Mouse (Mus musculus) lung, adult 2 months (tissue): ENCODE results near the gene Aamp.

ENCODE experiments used
- CTCF ChIP-seq: fragments of 200-500 bp; IDR thresholded peaks from 2 replicates; pipeline ENCODE4 v1.5.1; 2011; ENCODE audit warnings: mild to moderate bottlenecking, low read length, control low read depth; ENCODE audit not compliant: insufficient read depth
- POLR2A ChIP-seq: fragments of 200-500 bp; IDR thresholded peaks from 2 replicates; pipeline ENCODE4 v1.6.1; 2011; ENCODE audit warnings: low read depth, mild to moderate bottlenecking, control low read depth, low read length, borderline replicate concordance; ENCODE audit errors: extremely low read depth

GRCm38 (mm10) chr1:74230992-74231391 lies 53.5 kb downstream of the Aamp start:
- no peak for TF ChIP-seq POLR2A
- no peak for TF ChIP-seq CTCF
